Mouse (Mus musculus) heart, postnatal 25 days (tissue): Measurements from ENCODE around the gene Col9a2. TPM values are rescaled to one million over a fixed set of nuclear protein-coding genes. Genes with fewer than 3 reads are reported as not detected.

ENCODE experiments used
- DNase-seq: peaks from one replicate; pipeline ENCODE4 v3.0.0; 2022; ENCODE audit warnings: low spot score
- intact Hi-C: fragments of 180-260 bp; cut with DNase I; formaldehyde crosslinking; loops from one replicate; pipeline ENCODE4 v1.15.1; 2025
- total RNA-seq, 2 experiments: library from RNA; stranded (reverse); gene quantifications; 2 replicates each; pipeline ENCODE4 v1.2.3; 2021

The Col9a2 gene
- total RNA-seq, 2 experiments from 2014 or later = not detected

- intact Hi-C loops = loop anchor here (5.0 kb wide), 2 partner anchors 199 to 1786 kb away; partner anchors contain the start of genes AU022252, P3h1 and Rlf
- DNase-seq = no peak
Observed at GRCm38 (mm10) chr4:121018250-121018649, 20.9 kb upstream of the Col9a2 start.

- intact Hi-C loops = no loop called here
- no peak for DNase-seq
Observed at GRCm38 (mm10) chr4:121020040-121020790, 19.0 kb upstream of the Col9a2 start.

GRCm38 (mm10) chr4:121021911-121022310, 17.3 kb upstream of the Col9a2 start:
- DNase-seq = no peak
- intact Hi-C loops = no loop called here

- DNase-seq = no peak
- intact Hi-C loops = no loop called here
Observed at GRCm38 (mm10) chr4:121023464-121023863, 15.7 kb upstream of the Col9a2 start.

- intact Hi-C loops = no loop called here
- no peak for DNase-seq
Observed at GRCm38 (mm10) chr4:121023941-121024340, 15.2 kb upstream of the Col9a2 start.

- no peak for DNase-seq
- intact Hi-C loops = no loop called here
Observed at GRCm38 (mm10) chr4:121025681-121026080, 13.5 kb upstream of the Col9a2 start.

GRCm38 (mm10) chr4:121028146-121028545, 11.0 kb upstream of the Col9a2 start:
- intact Hi-C loops = loop anchor here (1.0 kb wide), 1 partner anchor 204 kb away; no protein-coding TSS in a partner anchor
- DNase-seq = no peak

GRCm38 (mm10) chr4:121028659-121029392, 10.4 kb upstream of the Col9a2 start:
- DNase-seq = no peak
- intact Hi-C loops = loop anchor here (1.0 kb wide), 1 partner anchor 203 kb away; no protein-coding TSS in a partner anchor

- intact Hi-C loops = loop anchor here (2.0 kb wide), 1 partner anchor 43 kb away; no protein-coding TSS in a partner anchor
Observed at GRCm38 (mm10) chr4:121029632-121030031, 9.6 kb upstream of the Col9a2 start.

GRCm38 (mm10) chr4:121031440-121031839, 7.7 kb upstream of the Col9a2 start:
- DNase-seq = no peak
- intact Hi-C loops = loop anchor here (2.0 kb wide), 1 partner anchor 45 kb away; no protein-coding TSS in a partner anchor

More at GRCm38 (mm10) chr4:121029632-121030031, 9.6 kb upstream of the Col9a2 start:
- DNase-seq = no peak

- intact Hi-C loops = no loop called here
Observed at GRCm38 (mm10) chr4:121033006-121033405, 6.2 kb upstream of the Col9a2 start.

GRCm38 (mm10) chr4:121040323-121040722, 1.1 kb downstream of the Col9a2 start:
- no peak for DNase-seq
- intact Hi-C loops = loop anchor here (2.0 kb wide), 1 partner anchor 54 kb away; no protein-coding TSS in a partner anchor

More at GRCm38 (mm10) chr4:121033006-121033405, 6.2 kb upstream of the Col9a2 start:
- DNase-seq = no peak

- intact Hi-C loops = loop anchor here (2.0 kb wide), 1 partner anchor 54 kb away; no protein-coding TSS in a partner anchor
- DNase-seq = peak; percentile 14
Observed at GRCm38 (mm10) chr4:121040897-121041671, 1.9 kb downstream of the Col9a2 start.

GRCm38 (mm10) chr4:121042472-121042871, 3.3 kb downstream of the Col9a2 start:
- intact Hi-C loops = no loop called here
- DNase-seq = no peak

GRCm38 (mm10) chr4:121042946-121043345, 3.8 kb downstream of the Col9a2 start:
- intact Hi-C loops = no loop called here
- DNase-seq = no peak

GRCm38 (mm10) chr4:121051863-121052262, 12.7 kb downstream of the Col9a2 start:
- no peak for DNase-seq
- intact Hi-C loops = no loop called here

GRCm38 (mm10) chr4:121052454-121053323, 13.5 kb downstream of the Col9a2 start:
- DNase-seq = no peak
- intact Hi-C loops = no loop called here

GRCm38 (mm10) chr4:121056342-121056741, 17.2 kb downstream of the Col9a2 start:
- intact Hi-C loops = no loop called here
- no peak for DNase-seq

- intact Hi-C loops = no loop called here
Observed at GRCm38 (mm10) chr4:121057032-121057431, 17.8 kb downstream of the Col9a2 start.

More at GRCm38 (mm10) chr4:121057032-121057431, 17.8 kb downstream of the Col9a2 start:
- no peak for DNase-seq
